Mouse (Mus musculus) E14TG2a.4 (cell line): ENCODE data around the gene Pdcd2l.

ENCODE experiments used
- CTCF ChIP-seq: conservative IDR thresholded peaks from 2 replicates; pipeline ENCODE4 v1.5.1; 2014; ENCODE audit warnings: low read length
- NANOG ChIP-seq: IDR thresholded peaks from 2 replicates; pipeline ENCODE4 v1.6.1; 2014; ENCODE audit warnings: borderline replicate concordance, low read length, mixed read lengths

- TF ChIP-seq CTCF = no peak
- no peak for TF ChIP-seq NANOG
These were observed 55.3 kb downstream of the Pdcd2l start for GRCm38 (mm10) chr7:34141123-34141522.
